Comparison of ENCODE assay signal across 8 mouse cellular contexts in the genomic region with DNA sequence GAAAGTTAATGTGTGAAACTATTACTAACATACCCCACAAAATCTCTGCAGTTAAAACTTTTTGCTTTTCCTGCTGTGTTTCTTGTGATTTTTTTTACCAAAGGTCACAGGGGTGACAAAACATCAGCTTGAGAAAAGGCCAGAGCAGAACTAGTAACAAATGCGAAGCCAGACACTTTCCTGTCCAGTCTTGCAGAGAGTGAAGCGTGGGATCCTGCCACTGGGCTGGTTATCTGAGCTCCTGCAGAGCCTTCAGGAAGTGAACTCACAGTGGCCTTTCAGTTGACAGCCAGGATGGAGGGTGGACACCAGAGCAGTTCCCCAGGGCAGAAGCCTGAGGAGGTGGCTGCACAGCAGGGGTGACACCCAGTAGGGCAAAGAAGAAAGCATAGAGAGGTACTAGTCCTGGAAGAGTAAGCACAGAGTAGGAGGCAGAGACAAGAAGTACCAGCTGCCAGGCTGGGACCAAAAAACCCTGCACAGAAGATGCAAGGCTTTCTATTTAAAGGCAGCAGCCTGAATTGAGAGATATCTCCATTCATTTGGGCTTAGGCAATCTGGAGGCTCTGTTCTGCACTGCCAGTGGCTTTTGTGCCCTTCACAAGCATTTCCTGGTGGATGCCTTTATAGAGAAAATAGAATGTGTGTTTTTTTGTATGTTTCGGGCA.
DNase-seq lines count a peak whose midpoint lies in the region; ATAC-seq and TF ChIP-seq lines count a peak whose summit lies in the region.

No protein-coding gene starts in this region.

- peak; percentile 1 for DNase-seq in urinary bladder, adult 18-20 months (ENCODE audit: low spot score in 2 of 2)
- DNase-seq in urinary bladder, postnatal 10 days (ENCODE audit: low spot score), result no peak
- DNase-seq in layer of hippocampus, adult 2 months (ENCODE audit: low spot score in 2 of 2), result peak in 1 of 2 experiments; percentile 16
- peak; percentile 12 to 60 for DNase-seq in right cerebral cortex, postnatal 36 days (ENCODE audit: low spot score in 2 of 2)
- DNase-seq in thymus, adult 18-20 months, result no peak
- DNase-seq in B cell, adult 2 months, result no peak

- H3K9me3 ChIP-seq in heart, embryonic 12.5 days (replicated peaks), result no peaks in the 10 kb centered on the region
- no peaks in the 10 kb centered on the region for H3K9me3 ChIP-seq in midbrain, embryonic 15.5 days

- no peak overlapping the region for H3K4me2 ChIP-seq in heart, embryonic 12.5 days
- no peak overlapping the region for H3K4me2 ChIP-seq in midbrain, embryonic 15.5 days

- no peak for TF ChIP-seq CTCF in layer of hippocampus, adult 2 months (conservative IDR thresholded peaks at IDR 0.05)

- peak overlapping the region; percentile 38 for H3K27ac ChIP-seq in heart, embryonic 12.5 days (ENCODE audit: poor library complexity, severe bottlenecking)
- 0 out of 2 replicates have a peak overlapping the region, but pooled peaks have one; percentile 32 for H3K27ac ChIP-seq in layer of hippocampus, adult 2 months
- no peak overlapping the region for H3K27ac ChIP-seq in midbrain, embryonic 15.5 days

- ATAC-seq in heart, embryonic 12.5 days (ENCODE audit: insufficient number of reproducible peaks, low FRiP score), result peak; percentile 81
- ATAC-seq in midbrain, embryonic 15.5 days (replicated peaks), result no peak

- WGBS in heart, embryonic 12.5 days, result 29% methylated on average over 3 of the region's 3 CpGs
- 53% methylated on average over 3 of the region's 3 CpGs for WGBS in midbrain, embryonic 15.5 days

- no peak overlapping the region for H3K4me3 ChIP-seq in heart, embryonic 12.5 days
- no peak overlapping the region for H3K4me3 ChIP-seq in layer of hippocampus, adult 2 months
- no peak overlapping the region for H3K4me3 ChIP-seq in midbrain, embryonic 15.5 days

- no peaks in the 10 kb centered on the region for H3K36me3 ChIP-seq in heart, embryonic 12.5 days
- no peaks in the 10 kb centered on the region for H3K36me3 ChIP-seq in midbrain, embryonic 15.5 days (replicated peaks)

- no peaks in the 10 kb centered on the region for H3K27me3 ChIP-seq in heart, embryonic 12.5 days (replicated peaks)
- no peaks in the 10 kb centered on the region for H3K27me3 ChIP-seq in midbrain, embryonic 15.5 days (replicated peaks)

- peaks cover 13% of the 10 kb centered on the region for H3K4me1 ChIP-seq in heart, embryonic 12.5 days (replicated peaks)
- no peaks in the 10 kb centered on the region for H3K4me1 ChIP-seq in midbrain, embryonic 15.5 days

- H3K9ac ChIP-seq in heart, embryonic 12.5 days, result no peak overlapping the region
- no peak overlapping the region for H3K9ac ChIP-seq in midbrain, embryonic 15.5 days

Comparison
In these comparisons a context has a peak if more than half of its experiments do, and no peak if none do; other contexts are left out.
1. DNase-seq: peak in urinary bladder, adult 18-20 months (2 of 2) and right cerebral cortex, postnatal 36 days (2 of 2); none in urinary bladder, postnatal 10 days (single experiment), thymus, adult 18-20 months (0 of 2) and B cell, adult 2 months (0 of 2).